Mouse (Mus musculus) T-cell, adult 66 days (primary cell): ENCODE measurements around the gene E2f2. TPM values are rescaled to one million over a fixed set of nuclear protein-coding genes. Genes with fewer than 3 reads are reported as not detected.

Experiments used
- total RNA-seq, 2 experiments: library from RNA; stranded (reverse); gene quantifications; 3 replicates in 1 of 2; 4 replicates in 1 of 2; pipeline ENCODE4 v1.2.4; 2023

The E2f2 gene
- total RNA-seq, result 10 to 100 TPM; 14.7 to 15.6 TPM

DNA sequence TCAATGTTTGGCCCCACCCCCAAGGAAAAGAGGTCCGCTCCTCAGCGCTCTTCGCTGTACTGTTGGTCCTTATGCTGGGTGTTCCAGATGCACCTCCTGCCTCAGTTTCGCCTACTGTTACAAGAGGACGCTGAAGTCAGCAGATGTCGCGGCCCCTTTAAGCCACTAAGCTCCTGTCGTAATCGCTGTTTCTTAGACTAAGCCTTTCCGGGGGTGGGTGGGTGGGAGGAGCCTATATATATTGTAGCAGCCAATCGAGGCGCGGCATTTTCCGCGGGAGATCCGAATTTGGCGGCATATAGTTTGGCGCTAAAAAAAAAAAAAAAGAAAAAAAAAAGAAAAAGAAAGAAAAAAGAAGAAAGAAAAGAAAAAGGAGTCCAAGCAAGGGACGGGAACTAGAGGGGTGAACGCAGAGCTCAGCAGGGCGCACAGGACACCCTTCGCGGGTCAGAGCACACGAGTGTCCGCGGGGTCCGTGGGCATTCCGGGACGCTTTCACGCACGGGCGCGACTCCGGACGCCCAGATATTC, at the start of gene E2f2:
TSS of gene E2f2 (plus strand) at position 384 of the 531 bp plus-strand sequence.

DNA sequence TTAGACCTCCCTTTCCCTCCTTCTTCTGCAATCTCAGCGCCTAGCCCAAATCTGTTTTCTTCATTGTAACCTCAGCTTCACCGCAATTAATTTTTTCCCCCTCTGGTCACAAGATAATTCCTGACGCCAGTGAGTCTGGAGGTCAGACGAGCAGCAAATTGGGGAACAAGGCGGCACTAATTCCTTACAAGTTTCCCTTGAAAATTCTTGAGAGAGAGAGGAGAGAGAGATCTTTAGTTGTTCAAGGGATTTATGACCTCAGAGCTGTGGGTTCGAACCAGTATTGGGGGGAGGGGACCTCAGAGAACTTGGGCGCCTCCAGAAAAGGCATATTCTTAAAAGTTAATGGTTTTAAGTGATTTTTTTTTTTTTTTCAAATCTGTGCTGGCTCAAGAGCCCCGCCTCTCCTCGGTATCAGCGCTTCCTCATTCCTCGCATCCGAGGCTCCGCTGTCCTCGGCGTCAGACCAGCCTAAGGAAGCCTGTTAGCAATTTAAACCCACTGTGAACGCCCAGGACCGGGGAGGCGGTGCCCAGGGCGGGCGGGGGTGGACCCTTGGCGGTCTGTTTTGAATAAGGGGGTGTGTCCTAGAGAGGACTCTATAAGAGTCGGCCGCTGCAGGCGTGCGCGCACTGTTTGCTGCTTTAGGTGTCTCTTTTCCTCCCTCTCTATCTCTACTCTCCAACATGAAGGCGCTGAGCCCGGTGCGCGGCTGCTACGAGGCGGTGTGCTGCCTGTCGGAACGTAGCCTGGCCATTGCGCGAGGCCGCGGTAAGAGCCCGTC, 28.8 kb upstream of the E2f2 start, which contains the start of gene Id3:
TSS of gene Id3 (plus strand) at position 305 of the 784 bp plus-strand sequence.

DNA sequence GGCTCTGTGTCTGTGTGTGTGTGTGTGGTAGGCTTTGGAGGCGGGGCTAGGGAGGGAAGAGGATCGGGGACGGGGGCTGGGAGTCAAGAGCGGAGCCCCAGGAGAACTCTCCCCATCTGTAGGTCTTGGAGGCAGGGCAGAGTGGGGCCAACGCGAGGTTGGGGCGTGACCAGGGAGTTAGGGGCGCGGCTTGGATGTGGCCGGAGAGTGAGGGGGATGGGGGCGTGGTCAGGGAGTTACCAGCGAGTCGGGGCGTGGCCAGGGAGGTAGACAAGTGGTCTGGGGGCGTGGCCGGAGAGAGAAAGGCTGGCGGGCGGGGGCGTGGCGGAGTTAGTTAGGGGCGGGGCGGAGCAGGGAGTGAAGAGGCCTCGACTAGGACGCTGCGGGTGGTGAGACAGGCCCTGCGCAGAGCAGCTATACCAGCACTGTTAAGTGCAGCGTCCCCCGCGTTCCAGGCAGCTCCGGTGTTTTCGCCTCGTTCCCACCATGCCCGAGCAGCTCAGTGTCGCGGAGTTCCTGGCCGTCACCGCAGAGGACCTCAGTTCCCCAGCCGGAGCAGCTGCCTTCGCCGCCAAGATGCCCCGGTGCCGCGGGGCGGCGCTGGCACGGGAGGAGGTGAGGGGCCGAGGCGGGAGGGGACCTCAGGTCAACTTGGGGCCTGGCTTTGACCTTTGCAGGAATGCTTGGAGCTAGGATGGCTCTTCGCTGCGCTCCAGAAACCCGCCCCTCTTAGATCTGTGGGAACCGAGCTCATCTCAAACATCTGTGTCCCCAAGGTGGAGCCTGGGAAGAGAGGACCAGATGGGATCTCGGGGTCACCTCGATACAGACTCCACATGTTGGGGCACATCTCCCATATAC, 34.1 kb downstream of the E2f2 start, which contains the start of gene Asap3:
TSS of gene Asap3 (plus strand) at position 333 of the 861 bp plus-strand sequence.

Other genes starting within 250 kb of the E2f2 start
- gene Hmgcl, start 225.9 kb upstream of the E2f2 start, total RNA-seq, result 10 to 100 TPM; 28.3 to 30.3 TPM
- gene Gale, start 208.7 kb upstream of the E2f2 start, total RNA-seq, result 1 to 10 TPM; 6.4 to 7.6 TPM
- 100 to 1,000 TPM; 129 to 132 TPM for gene Lypla2, start 199.8 kb upstream of the E2f2 start, total RNA-seq
- 10 to 100 TPM; 30.9 to 33.6 TPM for gene Pithd1, start 185.1 kb upstream of the E2f2 start, total RNA-seq
- gene Eloa, start 150.6 kb upstream of the E2f2 start, total RNA-seq, result 10 to 100 TPM; 42.8 to 44.5 TPM
- gene Rpl11, start 119.0 kb upstream of the E2f2 start, total RNA-seq, result 1,000 to 10,000 TPM; 1,013 to 1,078 TPM
- 10 to 100 TPM; 25.7 to 30.0 TPM for gene Id3, start 28.9 kb upstream of the E2f2 start, total RNA-seq
- under 1 TPM in 1 of 2 experiments, not detected in 1; 0.20 TPM for gene Asap3, start 34.0 kb downstream of the E2f2 start, total RNA-seq
- 1 to 10 TPM; 1.1 to 1.3 TPM for gene Tcea3, start 75.3 kb downstream of the E2f2 start, total RNA-seq
- gene Zfp46, start 112.3 kb downstream of the E2f2 start, total RNA-seq, result 1 to 10 TPM; 8.7 to 9.4 TPM
- gene Hnrnpr, start 138.5 kb downstream of the E2f2 start, total RNA-seq, result 100 to 1,000 TPM; 118 to 126 TPM